Mouse (Mus musculus) limb, embryonic 14.5 days (tissue): ENCODE measurements at regions not wholly inside any gene's neighbourhood (a gene's known extent, or its start where the extent isn't known, plus 50 kb on each side); places are given as distances from the start of the nearest gene placed in this dataset.

Experiments used
- ATAC-seq: fragments of 200-750 bp; cut with Nextera tagmentation; 2 replicates; pipeline ENCODE4 v1.8.0; 2017; ENCODE audit warnings: low read depth, moderate number of reproducible peaks, moderate TSS enrichment; ENCODE audit not compliant: low FRiP score
- DNase-seq: peaks from one replicate; pipeline ENCODE4 v3.0.0-alpha.2; 2015; ENCODE audit warnings: low spot score
- H3K27ac ChIP-seq: fragments of 300-500 bp; sonication (generic); replicated peaks from 2 replicates; pipeline ENCODE4 v1.5.1; 2014; ENCODE audit warnings: low read depth, mild to moderate bottlenecking, low read length, moderate library complexity, mixed read lengths
- H3K27me3 ChIP-seq: fragments of 300-500 bp; sonication (generic); 2 replicates; pipeline ENCODE4 v1.6.1; 2014; ENCODE audit warnings: low read length, mixed read lengths; ENCODE audit not compliant: control insufficient read depth, insufficient read depth
- H3K36me3 ChIP-seq: fragments of 300-500 bp; sonication (generic); 2 replicates; pipeline ENCODE4 v1.6.1; 2014; ENCODE audit warnings: mild to moderate bottlenecking, low read length, moderate library complexity, mixed read lengths; ENCODE audit not compliant: control insufficient read depth, insufficient read depth
- H3K4me1 ChIP-seq: fragments of 300-500 bp; sonication (generic); 2 replicates; pipeline ENCODE4 v1.6.1; 2014; ENCODE audit warnings: antibody characterized with exemption, low read length, mixed read lengths; ENCODE audit not compliant: control insufficient read depth, insufficient read depth
- H3K4me2 ChIP-seq: fragments of 300-500 bp; sonication (generic); replicated peaks from 2 replicates; pipeline ENCODE4 v1.6.1; 2014; ENCODE audit warnings: low read depth, mild to moderate bottlenecking, low read length, moderate library complexity; ENCODE audit not compliant: severe bottlenecking
- H3K4me3 ChIP-seq: fragments of 300-500 bp; sonication (generic); replicated peaks from 2 replicates; pipeline ENCODE4 v1.5.1; 2014; ENCODE audit warnings: low read length
- H3K9ac ChIP-seq: fragments of 300-500 bp; sonication (generic); 2 replicates; pipeline ENCODE4 v1.6.1; 2014; ENCODE audit warnings: mild to moderate bottlenecking, low read depth, low read length, moderate library complexity; ENCODE audit not compliant: severe bottlenecking
- H3K9me3 ChIP-seq: fragments of 300-500 bp; sonication (generic); 2 replicates; pipeline ENCODE4 v1.6.1; 2016; ENCODE audit warnings: low read length; ENCODE audit not compliant: control insufficient read depth
- POLR2A ChIP-seq: fragments of 200-500 bp; IDR thresholded peaks from 2 replicates; pipeline ENCODE4 v1.8.0; 2012; ENCODE audit warnings: inconsistent platforms, mild to moderate bottlenecking, moderate library complexity, borderline replicate concordance; ENCODE audit not compliant: insufficient read depth, insufficient read length; ENCODE audit errors: extremely low read depth
- WGBS: fragments of 180-500 bp; shearing (Covaris S2); extraction: QIAGEN DNeasy Blood & Tissue Kit; methylation state at CpG from one replicate; pipeline ENCODE4 v1.1.7; 2014; 5-methylcytosine and 5-hydroxymethylcytosine counted together

- no peak for ATAC-seq
- H3K4me2 ChIP-seq: no peak overlapping the region
- DNase-seq: no peak
- no peak overlapping the region for H3K9ac ChIP-seq
- no peak overlapping the region for H3K4me3 ChIP-seq
- H3K27ac ChIP-seq: no peak overlapping the region
- WGBS: 85% methylated on average over 8 of the region's 8 CpGs
- no peaks in the 10 kb centered on the region for H3K27me3 ChIP-seq
- TF ChIP-seq POLR2A: no peak
- H3K36me3 ChIP-seq: no peaks in the 10 kb centered on the region
- H3K9me3 ChIP-seq: no peaks in the 10 kb centered on the region
- no peaks in the 10 kb centered on the region for H3K4me1 ChIP-seq
Observed at GRCm38 (mm10) chr12:71601091-71601690, 229.7 kb upstream of the Daam1 start.

GRCm38 (mm10) chr12:71603136-71603535 lies 227.7 kb upstream of the Daam1 start:
- 81% methylated on average over 10 of the region's 10 CpGs for WGBS
- ATAC-seq (no peak), DNase-seq (no peak)
- no peak for TF ChIP-seq POLR2A
- Histone ChIP-seq H3K4me3 (no peak overlapping the region), H3K27ac (no peak overlapping the region), H3K4me2 (no peak overlapping the region), H3K36me3 (no peaks in the 10 kb centered on the region), H3K27me3 (no peaks in the 10 kb centered on the region), H3K9me3 (no peaks in the 10 kb centered on the region), H3K9ac (no peak overlapping the region), H3K4me1 (no peaks in the 10 kb centered on the region)

GRCm38 (mm10) chr12:71606366-71606765 lies 224.5 kb upstream of the Daam1 start:
- H3K4me2 ChIP-seq: no peak overlapping the region
- H3K27me3 ChIP-seq: no peaks in the 10 kb centered on the region
- no peak overlapping the region for H3K9ac ChIP-seq
- H3K36me3 ChIP-seq: no peaks in the 10 kb centered on the region
- TF ChIP-seq POLR2A: no peak
- ATAC-seq: no peak
- no peak overlapping the region for H3K27ac ChIP-seq
- no peaks in the 10 kb centered on the region for H3K4me1 ChIP-seq
- 83% methylated on average over 3 of the region's 3 CpGs for WGBS
- no peak overlapping the region for H3K4me3 ChIP-seq
- no peak for DNase-seq
- H3K9me3 ChIP-seq: no peaks in the 10 kb centered on the region

- no peak overlapping the region for H3K9ac ChIP-seq
- TF ChIP-seq POLR2A: no peak
- H3K36me3 ChIP-seq: no peaks in the 10 kb centered on the region
- H3K27me3 ChIP-seq: no peaks in the 10 kb centered on the region
- DNase-seq (no peak), ATAC-seq (no peak)
- no peak overlapping the region for H3K4me2 ChIP-seq
- H3K9me3 ChIP-seq: no peaks in the 10 kb centered on the region
- WGBS: 88% methylated on average over 4 of the region's 4 CpGs
- H3K4me1 ChIP-seq: no peaks in the 10 kb centered on the region
- no peak overlapping the region for H3K4me3 ChIP-seq
- H3K27ac ChIP-seq: no peak overlapping the region
Observed at GRCm38 (mm10) chr12:71607966-71608365, 222.9 kb upstream of the Daam1 start.

- no peak overlapping the region for H3K9ac ChIP-seq
- H3K36me3 ChIP-seq: no peaks in the 10 kb centered on the region
- no peaks in the 10 kb centered on the region for H3K27me3 ChIP-seq
- H3K4me2 ChIP-seq: no peak overlapping the region
- TF ChIP-seq POLR2A: no peak
- H3K27ac ChIP-seq: no peak overlapping the region
- WGBS: 51% methylated on average over 8 of the region's 8 CpGs
- ATAC-seq (no peak), DNase-seq (peak; percentile 36)
- no peak overlapping the region for H3K4me3 ChIP-seq
- no peaks in the 10 kb centered on the region for H3K9me3 ChIP-seq
- H3K4me1 ChIP-seq: peaks cover 3% of the 10 kb centered on the region; the same call in 1 of the 2 replicates
Observed at GRCm38 (mm10) chr12:71613326-71613725, 217.6 kb upstream of the Daam1 start.
